Mouse (Mus musculus): ENCODE data around the gene Nlgn1. TPM values are rescaled to one million over a fixed set of nuclear protein-coding genes. Genes with fewer than 3 reads are reported as not detected.

Gene Nlgn1
- polyA plus RNA-seq, 1 experiment from 2014 or later: 2.8 TPM

GRCm38 (mm10) chr3:26173613-26174012 lies 158.6 kb downstream of the Nlgn1 start:
- Histone ChIP-seq H3K9ac (replicated peaks; ENCODE audit: low read depth, low read length) (no peak overlapping the region), H3K4me3 (ENCODE audit: low read depth, low read length) (no peak overlapping the region), H3K4me1 (ENCODE audit: control insufficient read depth, insufficient read depth, low read length) (no peaks in the 10 kb centered on the region), H3K9me3 (ENCODE audit: control insufficient read depth, low read depth, low read length) (no peaks in the 10 kb centered on the region), H3K36me3 (ENCODE audit: control insufficient read depth, insufficient read depth, low read length) (no peaks in the 10 kb centered on the region), H3K27me3 (ENCODE audit: control insufficient read depth, insufficient read depth, low read length) (no peaks in the 10 kb centered on the region), H3K27ac (ENCODE audit: low read length) (no peak overlapping the region), H3K4me2 (replicated peaks; ENCODE audit: low read depth, low read length) (no peak overlapping the region)
- ATAC-seq (ENCODE audit: insufficient number of reproducible peaks, insufficient read depth, low FRiP score, low read depth): no peak
- WGBS: 77% methylated on average over 3 of the region's 3 CpGs

- Histone ChIP-seq H3K4me2 (replicated peaks; ENCODE audit: low read depth, low read length) (no peak overlapping the region), H3K9ac (replicated peaks; ENCODE audit: low read depth, low read length) (no peak overlapping the region), H3K27me3 (ENCODE audit: control insufficient read depth, insufficient read depth, low read length) (no peaks in the 10 kb centered on the region), H3K27ac (ENCODE audit: low read length) (no peak overlapping the region), H3K36me3 (ENCODE audit: control insufficient read depth, insufficient read depth, low read length) (no peaks in the 10 kb centered on the region), H3K9me3 (ENCODE audit: control insufficient read depth, low read depth, low read length) (no peaks in the 10 kb centered on the region), H3K4me3 (ENCODE audit: low read depth, low read length) (no peak overlapping the region), H3K4me1 (ENCODE audit: control insufficient read depth, insufficient read depth, low read length) (no peaks in the 10 kb centered on the region)
- no peak for ATAC-seq (ENCODE audit: insufficient number of reproducible peaks, insufficient read depth, low FRiP score, low read depth)
- 63% methylated on average over 8 of the region's 8 CpGs for WGBS
Measured at GRCm38 (mm10) chr3:26166711-26167110, 165.5 kb downstream of the Nlgn1 start.

GRCm38 (mm10) chr3:26153782-26154181 lies 178.5 kb downstream of the Nlgn1 start:
- no peaks in the 10 kb centered on the region for H3K9me3 ChIP-seq (ENCODE audit: control insufficient read depth, low read depth, low read length)
- no peak overlapping the region for H3K27ac ChIP-seq (ENCODE audit: low read length)
- no peak for ATAC-seq (ENCODE audit: insufficient number of reproducible peaks, insufficient read depth, low FRiP score, low read depth)
- 0 out of 2 replicates have a peak, but pooled peaks cover 5% of the 10 kb centered on the region for H3K4me1 ChIP-seq (ENCODE audit: control insufficient read depth, insufficient read depth, low read length)
- peak overlapping the region; percentile 82 for H3K4me2 ChIP-seq (replicated peaks; ENCODE audit: low read depth, low read length)
- peak overlapping the region; percentile 49 for H3K4me3 ChIP-seq (ENCODE audit: low read depth, low read length)
- H3K9ac ChIP-seq (replicated peaks; ENCODE audit: low read depth, low read length): peak overlapping the region; percentile 25; the same call in 1 of the 2 replicates
- H3K27me3 ChIP-seq (ENCODE audit: control insufficient read depth, insufficient read depth, low read length): no peaks in the 10 kb centered on the region
- H3K36me3 ChIP-seq (ENCODE audit: control insufficient read depth, insufficient read depth, low read length): no peaks in the 10 kb centered on the region
- 1% methylated on average over 9 of the region's 9 CpGs for WGBS

- H3K9me3 ChIP-seq (ENCODE audit: control insufficient read depth, low read depth, low read length): no peaks in the 10 kb centered on the region
- no peak overlapping the region for H3K27ac ChIP-seq (ENCODE audit: low read length)
- H3K4me1 ChIP-seq (ENCODE audit: control insufficient read depth, insufficient read depth, low read length): 0 out of 2 replicates have a peak, but pooled peaks cover 5% of the 10 kb centered on the region
- peak overlapping the region; percentile 49 for H3K4me3 ChIP-seq (ENCODE audit: low read depth, low read length)
- no peaks in the 10 kb centered on the region for H3K27me3 ChIP-seq (ENCODE audit: control insufficient read depth, insufficient read depth, low read length)
- H3K4me2 ChIP-seq (replicated peaks; ENCODE audit: low read depth, low read length): peak overlapping the region; percentile 82
- H3K36me3 ChIP-seq (ENCODE audit: control insufficient read depth, insufficient read depth, low read length): no peaks in the 10 kb centered on the region
- peak overlapping the region; percentile 25 for H3K9ac ChIP-seq (replicated peaks; ENCODE audit: low read depth, low read length)
- under 1% methylated on average over 31 of the region's 31 CpGs for WGBS
- ATAC-seq (ENCODE audit: insufficient number of reproducible peaks, insufficient read depth, low FRiP score, low read depth): no peak
Measured at GRCm38 (mm10) chr3:26153036-26153741, 179.1 kb downstream of the Nlgn1 start.

- WGBS: 3% methylated on average over 10 of the region's 10 CpGs
- Histone ChIP-seq H3K4me3 (ENCODE audit: low read depth, low read length) (peak overlapping the region; percentile 49), H3K9me3 (ENCODE audit: control insufficient read depth, low read depth, low read length) (no peaks in the 10 kb centered on the region), H3K4me2 (replicated peaks; ENCODE audit: low read depth, low read length) (peak overlapping the region; percentile 82), H3K9ac (replicated peaks; ENCODE audit: low read depth, low read length) (peak overlapping the region; percentile 22; the same call in 1 of the 2 replicates), H3K27ac (ENCODE audit: low read length) (no peak overlapping the region), H3K36me3 (ENCODE audit: control insufficient read depth, insufficient read depth, low read length) (no peaks in the 10 kb centered on the region), H3K4me1 (ENCODE audit: control insufficient read depth, insufficient read depth, low read length) (0 out of 2 replicates have a peak, but pooled peaks cover 5% of the 10 kb centered on the region), H3K27me3 (ENCODE audit: control insufficient read depth, insufficient read depth, low read length) (no peaks in the 10 kb centered on the region)
- no peak for ATAC-seq (ENCODE audit: insufficient number of reproducible peaks, insufficient read depth, low FRiP score, low read depth)
Measured at GRCm38 (mm10) chr3:26152510-26153035, 179.7 kb downstream of the Nlgn1 start.

- Histone ChIP-seq H3K4me2 (replicated peaks; ENCODE audit: low read depth, low read length) (0 out of 2 replicates have a peak overlapping the region, but pooled peaks have one; percentile 82), H3K27me3 (ENCODE audit: control insufficient read depth, insufficient read depth, low read length) (no peaks in the 10 kb centered on the region), H3K9me3 (ENCODE audit: control insufficient read depth, low read depth, low read length) (no peaks in the 10 kb centered on the region), H3K4me1 (ENCODE audit: control insufficient read depth, insufficient read depth, low read length) (0 out of 2 replicates have a peak, but pooled peaks cover 5% of the 10 kb centered on the region), H3K36me3 (ENCODE audit: control insufficient read depth, insufficient read depth, low read length) (no peaks in the 10 kb centered on the region), H3K9ac (replicated peaks; ENCODE audit: low read depth, low read length) (no peak overlapping the region), H3K27ac (ENCODE audit: low read length) (no peak overlapping the region), H3K4me3 (ENCODE audit: low read depth, low read length) (no peak overlapping the region)
- no peak for ATAC-seq (ENCODE audit: insufficient number of reproducible peaks, insufficient read depth, low FRiP score, low read depth)
- WGBS: 37% methylated on average over 6 of the region's 6 CpGs
Measured at GRCm38 (mm10) chr3:26151351-26152020, 180.8 kb downstream of the Nlgn1 start.

- no peak overlapping the region for H3K4me3 ChIP-seq (ENCODE audit: low read depth, low read length)
- H3K4me1 ChIP-seq (ENCODE audit: control insufficient read depth, insufficient read depth, low read length): no peaks in the 10 kb centered on the region
- H3K36me3 ChIP-seq (ENCODE audit: control insufficient read depth, insufficient read depth, low read length): no peaks in the 10 kb centered on the region
- WGBS: 74% methylated on average over 3 of the region's 3 CpGs
- H3K4me2 ChIP-seq (replicated peaks; ENCODE audit: low read depth, low read length): no peak overlapping the region
- ATAC-seq (ENCODE audit: insufficient number of reproducible peaks, insufficient read depth, low FRiP score, low read depth): no peak
- H3K27ac ChIP-seq (ENCODE audit: low read length): no peak overlapping the region
- H3K27me3 ChIP-seq (ENCODE audit: control insufficient read depth, insufficient read depth, low read length): no peaks in the 10 kb centered on the region
- H3K9me3 ChIP-seq (ENCODE audit: control insufficient read depth, low read depth, low read length): no peaks in the 10 kb centered on the region
- H3K9ac ChIP-seq (replicated peaks; ENCODE audit: low read depth, low read length): no peak overlapping the region
Measured at GRCm38 (mm10) chr3:26146174-26146573, 186.1 kb downstream of the Nlgn1 start.

GRCm38 (mm10) chr3:26145441-26145840 lies 186.8 kb downstream of the Nlgn1 start:
- no peaks in the 10 kb centered on the region for H3K27me3 ChIP-seq (ENCODE audit: control insufficient read depth, insufficient read depth, low read length)
- H3K4me2 ChIP-seq (replicated peaks; ENCODE audit: low read depth, low read length): no peak overlapping the region
- no peak overlapping the region for H3K27ac ChIP-seq (ENCODE audit: low read length)
- H3K4me1 ChIP-seq (ENCODE audit: control insufficient read depth, insufficient read depth, low read length): no peaks in the 10 kb centered on the region
- no peak for ATAC-seq (ENCODE audit: insufficient number of reproducible peaks, insufficient read depth, low FRiP score, low read depth)
- H3K9me3 ChIP-seq (ENCODE audit: control insufficient read depth, low read depth, low read length): no peaks in the 10 kb centered on the region
- H3K4me3 ChIP-seq (ENCODE audit: low read depth, low read length): no peak overlapping the region
- H3K9ac ChIP-seq (replicated peaks; ENCODE audit: low read depth, low read length): no peak overlapping the region
- 73% methylated on average over 5 of the region's 5 CpGs for WGBS
- no peaks in the 10 kb centered on the region for H3K36me3 ChIP-seq (ENCODE audit: control insufficient read depth, insufficient read depth, low read length)

Measured in stomach, embryonic 14.5 days (tissue).